ENCODE assay signal across 14 mouse cellular contexts in the genomic region with DNA sequence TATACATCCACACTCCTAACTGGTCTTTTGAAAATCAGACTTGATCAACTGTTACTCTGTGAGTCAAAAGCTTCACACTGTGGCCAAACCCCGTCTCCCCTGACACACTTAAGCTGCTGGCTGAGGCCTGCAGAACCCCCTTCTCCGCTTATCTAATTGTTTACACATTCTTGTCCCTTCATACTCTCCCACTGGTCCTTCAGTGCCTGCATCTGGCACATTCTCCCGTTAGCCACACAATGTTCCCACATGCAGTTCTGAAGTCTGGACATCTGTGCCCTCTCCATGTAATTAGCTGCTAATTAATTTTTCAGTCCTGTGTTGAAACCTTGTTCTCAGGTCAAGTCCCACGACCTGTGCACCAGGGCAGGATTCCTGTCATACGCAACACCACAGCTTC.
DNase-seq lines count a peak whose midpoint lies in the region; ATAC-seq and TF ChIP-seq lines count a peak whose summit lies in the region.
"Had no signal": no experiment of that assay in that cellular context is flagged by ENCODE, and none has a peak within 500 bp of the region (broad histone marks: within the 10 kb centered on the region; RNA-seq: fewer than 3 reads in every experiment).

No protein-coding gene starts in this region.

- no peaks in the 10 kb centered on the region for H3K9me3 ChIP-seq in heart, embryonic 10.5 days
- H3K9me3 ChIP-seq in midbrain, postnatal 0 days (ENCODE audit: low read length), result no peaks in the 10 kb centered on the region
- H3K9me3 ChIP-seq in midbrain, embryonic 13.5 days, result no peaks in the 10 kb centered on the region
- H3K9me3 ChIP-seq: hindbrain, embryonic 15.5 days; liver, embryonic 15.5 days; neural tube, embryonic 13.5 days had no signal

- TF ChIP-seq POLR2A in lung, adult 2 months (IDR thresholded peaks at IDR 0.05; ENCODE audit: borderline replicate concordance, extremely low read depth, low read depth, low read length), result no peak

- 28% methylated on average over 5 of the region's 5 CpGs for WGBS in heart, embryonic 10.5 days
- WGBS in midbrain, postnatal 0 days, result 50% methylated on average over 5 of the region's 5 CpGs
- WGBS in midbrain, embryonic 13.5 days, result 36% methylated on average over 5 of the region's 5 CpGs
- WGBS in lung, adult 2 months, result 46% methylated on average over 5 of the region's 5 CpGs

- H3K4me3 ChIP-seq in heart, embryonic 10.5 days, result no peak overlapping the region
- H3K4me3 ChIP-seq in midbrain, postnatal 0 days (ENCODE audit: low read depth, low read length), result no peak overlapping the region
- H3K4me3 ChIP-seq in midbrain, embryonic 13.5 days (replicated peaks), result no peak overlapping the region
- H3K4me3 ChIP-seq in lung, adult 2 months (replicated peaks; ENCODE audit: extremely low read depth, low read depth, low read length), result no peak overlapping the region
- H3K4me3 ChIP-seq: hindbrain, embryonic 15.5 days; liver, embryonic 15.5 days; neural tube, embryonic 13.5 days had no signal

- no peak for ATAC-seq in midbrain, postnatal 0 days (ENCODE audit: low FRiP score)
- no peak for ATAC-seq in midbrain, embryonic 13.5 days

- peak overlapping the region; percentile 44; the same call in 1 of the 2 replicates for H3K27ac ChIP-seq in heart, embryonic 10.5 days
- no peak overlapping the region for H3K27ac ChIP-seq in midbrain, postnatal 0 days (ENCODE audit: low read depth, low read length)
- no peak overlapping the region for H3K27ac ChIP-seq in midbrain, embryonic 13.5 days
- H3K27ac ChIP-seq: hindbrain, embryonic 15.5 days; liver, embryonic 15.5 days; neural tube, embryonic 13.5 days had no signal

- no peaks in the 10 kb centered on the region for H3K36me3 ChIP-seq in heart, embryonic 10.5 days
- no peaks in the 10 kb centered on the region for H3K36me3 ChIP-seq in midbrain, postnatal 0 days (ENCODE audit: insufficient read depth, low read length)
- no peaks in the 10 kb centered on the region for H3K36me3 ChIP-seq in midbrain, embryonic 13.5 days
- H3K36me3 ChIP-seq: hindbrain, embryonic 15.5 days; liver, embryonic 15.5 days; neural tube, embryonic 13.5 days had no signal

- no peaks in the 10 kb centered on the region for H3K27me3 ChIP-seq in heart, embryonic 10.5 days (ENCODE audit: insufficient read depth, poor library complexity, severe bottlenecking)
- no peaks in the 10 kb centered on the region for H3K27me3 ChIP-seq in midbrain, postnatal 0 days (ENCODE audit: insufficient read depth, low read length)
- H3K27me3 ChIP-seq in midbrain, embryonic 13.5 days, result no peaks in the 10 kb centered on the region
- H3K27me3 ChIP-seq: hindbrain, embryonic 15.5 days; liver, embryonic 15.5 days; neural tube, embryonic 13.5 days had no signal

- H3K4me2 ChIP-seq in midbrain, postnatal 0 days (ENCODE audit: low read depth, low read length, poor library complexity, severe bottlenecking), result no peak overlapping the region
- no peak overlapping the region for H3K4me2 ChIP-seq in midbrain, embryonic 13.5 days (replicated peaks)
- H3K4me2 ChIP-seq: hindbrain, embryonic 15.5 days; liver, embryonic 15.5 days; neural tube, embryonic 13.5 days had no signal

- DNase-seq in heart, embryonic 10.5 days (ENCODE audit: low spot score), result no peak
- DNase-seq in heart, adult 11 months, result no peak
- DNase-seq in midbrain, postnatal 0 days (ENCODE audit: low spot score), result peak; percentile 22
- DNase-seq in lung, adult 2 months, result peak; percentile 35
- peak; percentile 12 for DNase-seq in yolk sac, embryonic 10.5 days (ENCODE audit: low spot score)
- DNase-seq in adrenal gland, adult 18-20 months (ENCODE audit: low spot score in 2 of 2), result no peak
- no peak for DNase-seq in adrenal gland, adult 2 months
- DNase-seq: kidney, postnatal 36 days; midbrain, embryonic 14.5 days; thymus, postnatal 14 days had no signal

- TF ChIP-seq CTCF in midbrain, postnatal 0 days (IDR thresholded peaks at IDR 0.05), result no peak
- TF ChIP-seq CTCF in lung, adult 2 months (IDR thresholded peaks at IDR 0.05; ENCODE audit: insufficient read depth, low read length), result no peak

- no peak overlapping the region for H3K9ac ChIP-seq in midbrain, postnatal 0 days (replicated peaks; ENCODE audit: low read length, poor library complexity, severe bottlenecking)
- no peak overlapping the region for H3K9ac ChIP-seq in midbrain, embryonic 13.5 days (replicated peaks)
- H3K9ac ChIP-seq: hindbrain, embryonic 15.5 days; liver, embryonic 15.5 days; neural tube, embryonic 13.5 days had no signal

- H3K4me1 ChIP-seq in heart, embryonic 10.5 days, result peaks cover 41% of the 10 kb centered on the region
- H3K4me1 ChIP-seq in midbrain, postnatal 0 days (ENCODE audit: insufficient read depth, low read length), result no peaks in the 10 kb centered on the region
- peaks cover 19% of the 10 kb centered on the region for H3K4me1 ChIP-seq in midbrain, embryonic 13.5 days (replicated peaks)
- peaks cover 9% of the 10 kb centered on the region for H3K4me1 ChIP-seq in lung, adult 2 months (ENCODE audit: control insufficient read depth, insufficient read depth, low read length)

Comparison
In these comparisons a context has a peak if more than half of its experiments do, and no peak if none do; other contexts are left out.
1. DNase-seq: peak in midbrain, postnatal 0 days (single experiment), lung, adult 2 months (single experiment) and yolk sac, embryonic 10.5 days (single experiment); none in heart, embryonic 10.5 days (single experiment), heart, adult 11 months (single experiment), adrenal gland, adult 18-20 months (0 of 2) and adrenal gland, adult 2 months (single experiment).